Mouse (Mus musculus) cortical plate, adult 2 months (tissue): ENCODE data around the gene March6.

Experiments
- CTCF ChIP-seq: fragments of 200-500 bp; IDR thresholded peaks from 2 replicates; pipeline ENCODE4 v1.5.1; 2011; ENCODE audit warnings: mild to moderate bottlenecking, control low read depth, low read length; ENCODE audit not compliant: insufficient read depth; ENCODE audit errors: extremely low read depth
- POLR2A ChIP-seq: fragments of 200-500 bp; IDR thresholded peaks from 2 replicates; pipeline ENCODE4 v1.6.1; 2011; ENCODE audit warnings: mild to moderate bottlenecking, low read length, control low read depth; ENCODE audit not compliant: insufficient read depth; ENCODE audit errors: extremely low read depth

DNA sequence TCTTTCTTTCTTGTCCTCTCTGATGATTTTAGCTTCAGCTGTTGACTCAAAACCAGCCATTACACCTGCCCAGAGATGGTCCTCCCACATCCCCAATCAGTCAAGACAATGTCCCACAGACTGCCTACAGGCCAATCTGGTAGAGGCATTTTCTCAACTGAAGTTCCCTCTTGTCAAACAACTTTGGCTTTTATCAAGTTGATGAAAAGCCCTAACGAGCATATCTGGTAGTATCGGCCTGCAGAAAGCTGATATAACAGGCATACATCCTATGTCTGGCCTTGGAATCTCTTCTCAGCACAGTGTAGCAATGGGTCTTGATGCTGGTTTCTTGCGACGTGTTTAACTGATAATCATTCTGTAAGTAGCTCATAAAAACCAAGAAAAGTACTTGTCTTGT is 42.4 kb upstream of the March6 start:
- no peak for TF ChIP-seq CTCF
- no peak for TF ChIP-seq POLR2A
